Mouse (Mus musculus) hindbrain, embryonic 10.5 days (tissue): ENCODE measurements at regions not wholly inside any gene's neighbourhood (a gene's known extent, or its start where the extent isn't known, plus 50 kb on each side); places are given as distances from the start of the nearest gene placed in this dataset.

Source experiments
- DNase-seq: peaks from one replicate; pipeline ENCODE4 v3.0.0-alpha.2; 2017; ENCODE audit warnings: low spot score
- H3K27ac ChIP-seq: fragments of 300-500 bp; sonication (generic); 2 replicates; pipeline ENCODE4 v1.5.1; 2016; ENCODE audit warnings: mild to moderate bottlenecking, moderate library complexity
- H3K27me3 ChIP-seq: fragments of 300-500 bp; sonication (generic); 2 replicates; pipeline ENCODE4 v1.6.1; 2016; ENCODE audit warnings: mild to moderate bottlenecking; ENCODE audit not compliant: poor library complexity, insufficient read depth, severe bottlenecking
- H3K36me3 ChIP-seq: fragments of 300-500 bp; sonication (generic); 2 replicates; pipeline ENCODE4 v1.6.1; 2016; ENCODE audit warnings: mild to moderate bottlenecking, moderate library complexity
- H3K4me1 ChIP-seq: fragments of 300-500 bp; sonication (generic); replicated peaks from 2 replicates; pipeline ENCODE4 v1.6.1; 2016; ENCODE audit warnings: mild to moderate bottlenecking
- H3K4me3 ChIP-seq: fragments of 300-500 bp; sonication (generic); 2 replicates; pipeline ENCODE4 v1.5.1; 2016; ENCODE audit warnings: mild to moderate bottlenecking, moderate library complexity
- H3K9me3 ChIP-seq: fragments of 300-500 bp; sonication (generic); 2 replicates; pipeline ENCODE4 v1.6.1; 2016; ENCODE audit warnings: mild to moderate bottlenecking, moderate library complexity
- WGBS: fragments of 180-500 bp; shearing (Covaris S2); methylation state at CpG from one replicate; pipeline ENCODE4 v1.1.7; 2016; 5-methylcytosine and 5-hydroxymethylcytosine counted together

- H3K27me3 ChIP-seq, result no peaks in the 10 kb centered on the region
- 60% methylated on average over 3 of the region's 3 CpGs for WGBS
- DNase-seq, result no peak
These were observed 128.7 kb upstream of the Prkg2 start for GRCm38 (mm10) chr5:99165807-99166360.

GRCm38 (mm10) chr5:99157973-99158372 lies 120.8 kb upstream of the Prkg2 start:
- Histone ChIP-seq H3K27me3 (no peaks in the 10 kb centered on the region), H3K27ac (no peak overlapping the region), H3K9me3 (no peaks in the 10 kb centered on the region), H3K4me1 (no peaks in the 10 kb centered on the region), H3K36me3 (no peaks in the 10 kb centered on the region), H3K4me3 (no peak overlapping the region)
- peak; percentile 30 for DNase-seq
- WGBS, result 9% methylated on average over 1 of the region's 1 CpGs

More at GRCm38 (mm10) chr5:99165807-99166360, 128.7 kb upstream of the Prkg2 start:
- H3K4me1 ChIP-seq, result no peaks in the 10 kb centered on the region
- H3K4me3 ChIP-seq, result no peak overlapping the region
- no peak overlapping the region for H3K27ac ChIP-seq
- no peaks in the 10 kb centered on the region for H3K9me3 ChIP-seq
- no peaks in the 10 kb centered on the region for H3K36me3 ChIP-seq

DNA sequence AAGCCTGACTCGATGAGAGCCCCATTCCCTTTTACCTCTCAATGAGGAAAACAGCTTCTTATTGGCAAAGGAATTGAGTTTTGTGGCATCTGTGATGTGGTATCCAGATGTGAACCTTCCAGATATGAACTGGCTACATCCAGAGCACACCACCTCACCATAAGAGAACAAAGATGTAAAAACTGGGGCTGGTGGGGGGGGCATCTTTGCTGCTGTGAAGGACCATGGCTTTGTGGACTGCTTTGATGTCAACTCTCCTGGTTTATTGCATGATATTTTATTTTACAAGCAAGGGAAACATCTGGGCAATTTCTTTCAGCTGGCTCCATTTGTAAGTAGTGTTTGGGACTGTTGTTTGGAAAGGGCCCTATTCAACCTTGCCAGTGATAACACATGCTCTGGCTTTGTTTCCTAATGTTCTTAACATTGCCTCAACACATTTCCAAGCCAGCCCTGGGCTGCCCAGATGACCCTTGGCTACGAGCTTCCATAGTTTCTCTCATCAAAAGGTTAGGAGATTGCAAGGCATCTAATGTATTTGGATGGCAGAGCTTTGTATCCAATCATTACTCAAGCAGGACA lies 116.2 kb upstream of the Prkg2 start:
- DNase-seq, result no peak
- Histone ChIP-seq H3K27ac (no peak overlapping the region), H3K36me3 (no peaks in the 10 kb centered on the region), H3K27me3 (no peaks in the 10 kb centered on the region), H3K9me3 (no peaks in the 10 kb centered on the region), H3K4me1 (0 out of 2 replicates have a peak, but pooled peaks cover 6% of the 10 kb centered on the region), H3K4me3 (no peak overlapping the region)
- WGBS, result 74% methylated on average over 2 of the region's 2 CpGs

DNA sequence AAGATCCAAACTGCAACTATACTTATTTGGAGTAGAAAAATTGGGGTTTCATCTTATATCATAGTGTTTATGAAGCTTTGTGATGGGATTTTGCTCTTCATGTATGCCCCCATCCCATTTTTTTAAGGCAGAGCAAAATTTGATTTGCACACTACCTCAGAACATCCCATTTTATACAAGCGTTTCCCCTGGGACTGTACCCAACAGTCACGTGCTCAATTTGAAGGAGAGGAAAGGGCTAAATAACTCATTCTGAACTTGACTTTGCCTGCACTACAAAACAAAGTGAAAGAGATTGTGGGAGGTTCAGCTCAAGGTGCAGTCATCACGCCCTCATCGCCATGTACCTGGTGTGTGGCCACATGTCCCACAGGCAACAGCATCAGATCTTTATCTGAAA lies 115.1 kb upstream of the Prkg2 start:
- 93% methylated on average over 4 of the region's 4 CpGs for WGBS
- Histone ChIP-seq H3K4me3 (no peak overlapping the region), H3K27ac (no peak overlapping the region), H3K4me1 (0 out of 2 replicates have a peak, but pooled peaks cover 6% of the 10 kb centered on the region), H3K27me3 (no peaks in the 10 kb centered on the region), H3K36me3 (no peaks in the 10 kb centered on the region), H3K9me3 (no peaks in the 10 kb centered on the region)
- no peak for DNase-seq

GRCm38 (mm10) chr5:99149904-99150303 lies 112.8 kb upstream of the Prkg2 start:
- Histone ChIP-seq H3K27me3 (no peaks in the 10 kb centered on the region), H3K4me3 (no peak overlapping the region), H3K9me3 (no peaks in the 10 kb centered on the region), H3K4me1 (0 out of 2 replicates have a peak, but pooled peaks cover 6% of the 10 kb centered on the region), H3K36me3 (no peaks in the 10 kb centered on the region), H3K27ac (no peak overlapping the region)
- no peak for DNase-seq
- 37% methylated on average over 1 of the region's 1 CpGs for WGBS

DNA sequence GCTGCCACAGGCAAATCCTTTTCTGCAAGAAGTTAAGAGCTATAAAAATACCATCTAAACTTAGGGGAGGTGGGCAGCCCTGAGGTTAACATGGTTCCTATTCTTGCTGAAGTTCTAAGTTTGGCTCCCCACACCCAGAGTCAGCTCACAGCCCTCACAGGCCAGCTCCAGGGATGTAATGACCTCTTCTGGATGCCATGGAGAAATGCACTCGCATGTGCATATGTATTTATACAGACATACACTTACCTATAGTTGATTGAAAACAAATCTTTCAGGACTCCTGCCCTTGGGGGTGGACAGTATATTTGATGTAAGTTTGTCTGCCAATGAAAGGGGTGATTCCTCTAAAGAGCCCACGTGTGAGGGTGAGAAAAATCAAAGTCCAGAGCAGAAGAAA lies 95.5 kb upstream of the Prkg2 start:
- H3K27me3 ChIP-seq, result no peaks in the 10 kb centered on the region
- peaks cover 24% of the 10 kb centered on the region for H3K4me1 ChIP-seq
- DNase-seq, result no peak
- H3K36me3 ChIP-seq, result no peaks in the 10 kb centered on the region
- H3K27ac ChIP-seq, result no peak overlapping the region
- 81% methylated on average over 2 of the region's 2 CpGs for WGBS
- no peaks in the 10 kb centered on the region for H3K9me3 ChIP-seq
- H3K4me3 ChIP-seq, result no peak overlapping the region

DNA sequence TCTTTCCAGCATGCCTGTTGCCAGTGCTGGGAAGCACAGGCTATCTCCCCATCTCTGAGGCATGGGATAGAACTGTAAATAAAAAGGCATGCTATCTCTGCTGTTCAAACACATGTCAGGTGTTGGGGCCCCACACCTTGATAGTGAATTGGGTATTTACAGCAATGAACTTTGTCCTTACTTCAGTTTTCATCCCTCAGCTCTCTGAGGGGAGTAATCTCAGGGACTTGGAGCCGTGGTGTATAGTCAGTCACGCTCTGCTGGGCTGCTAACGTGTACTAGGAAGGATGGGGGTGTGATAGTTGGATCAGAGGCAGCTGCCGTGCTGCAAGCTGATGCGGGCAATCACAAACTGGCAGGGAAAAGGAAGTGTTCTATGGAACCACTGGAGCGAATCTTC lies 91.5 kb upstream of the Prkg2 start:
- H3K27me3 ChIP-seq, result no peaks in the 10 kb centered on the region
- H3K36me3 ChIP-seq, result no peaks in the 10 kb centered on the region
- H3K4me3 ChIP-seq, result no peak overlapping the region
- no peaks in the 10 kb centered on the region for H3K9me3 ChIP-seq
- peaks cover 18% of the 10 kb centered on the region; the same call in 1 of the 2 replicates for H3K4me1 ChIP-seq
- WGBS, result 58% methylated on average over 6 of the region's 6 CpGs
- H3K27ac ChIP-seq, result no peak overlapping the region
- no peak for DNase-seq

- WGBS, result 94% methylated on average over 3 of the region's 3 CpGs
- Histone ChIP-seq H3K27me3 (no peaks in the 10 kb centered on the region), H3K4me1 (peaks cover 13% of the 10 kb centered on the region; the same call in 1 of the 2 replicates), H3K4me3 (no peak overlapping the region), H3K36me3 (no peaks in the 10 kb centered on the region), H3K27ac (no peak overlapping the region), H3K9me3 (no peaks in the 10 kb centered on the region)
- DNase-seq, result no peak
These were observed 88.3 kb upstream of the Prkg2 start for GRCm38 (mm10) chr5:99125418-99125817.

DNA sequence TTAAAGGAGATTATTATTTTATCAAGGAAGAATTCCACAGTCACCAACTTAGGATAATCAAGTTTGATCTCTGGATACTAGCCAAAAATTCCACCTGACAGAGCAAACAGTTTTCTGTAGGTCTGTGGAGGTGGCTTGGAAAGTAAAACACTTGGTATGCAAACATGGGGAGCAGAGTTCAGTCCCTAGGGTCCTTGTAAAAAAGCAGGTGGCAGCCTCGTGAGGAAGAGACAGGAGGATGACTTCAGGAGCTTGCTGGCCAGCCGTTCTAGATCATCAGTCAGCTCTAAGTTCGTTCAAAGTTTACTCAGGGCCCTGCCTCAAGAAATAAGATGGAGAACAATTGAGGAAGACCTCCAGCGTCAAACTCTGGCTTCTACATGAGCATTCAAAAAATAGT lies 74.6 kb upstream of the Prkg2 start:
- 75% methylated on average over 4 of the region's 4 CpGs for WGBS
- no peaks in the 10 kb centered on the region for H3K36me3 ChIP-seq
- no peaks in the 10 kb centered on the region for H3K9me3 ChIP-seq
- no peaks in the 10 kb centered on the region for H3K27me3 ChIP-seq
- H3K27ac ChIP-seq, result no peak overlapping the region
- DNase-seq, result no peak
- H3K4me3 ChIP-seq, result no peak overlapping the region
- H3K4me1 ChIP-seq, result 0 out of 2 replicates have a peak, but pooled peaks cover 3% of the 10 kb centered on the region

- Histone ChIP-seq H3K4me3 (no peak overlapping the region), H3K4me1 (0 out of 2 replicates have a peak, but pooled peaks cover 3% of the 10 kb centered on the region), H3K27ac (no peak overlapping the region), H3K9me3 (no peaks in the 10 kb centered on the region), H3K36me3 (no peaks in the 10 kb centered on the region), H3K27me3 (no peaks in the 10 kb centered on the region)
- DNase-seq, result no peak
- 43% methylated on average over 4 of the region's 4 CpGs for WGBS
These were observed 74.1 kb upstream of the Prkg2 start for GRCm38 (mm10) chr5:99111235-99111634.

GRCm38 (mm10) chr5:99099727-99100116 lies 62.6 kb upstream of the Prkg2 start:
- Histone ChIP-seq H3K4me1 (no peaks in the 10 kb centered on the region), H3K27me3 (no peaks in the 10 kb centered on the region), H3K27ac (no peak overlapping the region), H3K4me3 (no peak overlapping the region), H3K36me3 (no peaks in the 10 kb centered on the region), H3K9me3 (no peaks in the 10 kb centered on the region)
- no peak for DNase-seq
- 94% methylated on average over 6 of the region's 6 CpGs for WGBS

DNA sequence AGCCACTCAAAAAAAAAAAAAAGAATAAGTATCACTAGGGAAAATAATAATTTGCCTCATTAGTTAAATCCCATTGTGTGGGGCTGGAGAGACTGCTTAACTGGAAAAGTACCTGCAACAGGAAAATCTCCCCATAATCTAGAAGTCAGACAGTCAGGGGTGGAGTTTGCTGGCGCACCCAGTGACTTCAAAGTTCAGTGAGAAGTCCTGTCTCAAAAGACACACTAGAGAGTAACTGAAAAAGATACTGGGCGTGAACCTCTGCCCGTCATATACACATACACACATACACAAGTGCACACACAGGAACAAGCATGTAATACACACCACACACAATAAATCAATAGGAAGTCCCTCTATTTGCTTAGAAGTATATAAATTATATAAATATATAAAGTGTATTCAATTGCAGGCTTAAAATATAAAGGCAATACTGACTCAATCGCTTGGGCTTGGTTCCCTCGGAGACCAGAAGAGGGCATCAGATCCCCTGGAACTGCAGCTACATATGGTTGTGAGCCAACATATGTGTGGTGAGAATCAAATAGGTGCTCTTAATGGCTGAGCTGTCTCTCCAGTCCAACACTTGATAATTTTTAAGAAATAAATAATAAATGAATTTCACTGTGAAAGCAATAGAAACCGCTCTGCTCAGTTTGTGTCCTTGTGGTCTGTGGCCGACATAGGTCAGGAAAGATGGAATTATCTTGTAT lies 62.0 kb upstream of the Prkg2 start:
- no peak for DNase-seq
- H3K27me3 ChIP-seq, result no peaks in the 10 kb centered on the region
- H3K4me1 ChIP-seq, result no peaks in the 10 kb centered on the region
- H3K4me3 ChIP-seq, result no peak overlapping the region
- H3K9me3 ChIP-seq, result no peaks in the 10 kb centered on the region
- 91% methylated on average over 7 of the region's 7 CpGs for WGBS
- no peak overlapping the region for H3K27ac ChIP-seq
- H3K36me3 ChIP-seq, result no peaks in the 10 kb centered on the region
